Mouse (Mus musculus) heart, adult 10 weeks (tissue): ENCODE data around the gene Vmn1r138. TPM values are rescaled to one million over a fixed set of nuclear protein-coding genes. Genes with fewer than 3 reads are reported as not detected.

Experiments
- polyA plus RNA-seq: library from polyadenylated mRNA; stranded (reverse); fragments of 350-450 nt; fragmentation: Illumina TruSeq; extraction: RNeasy Lipid Tissue Mini Kit (QIAGEN cat#74804); gene quantifications from one replicate; pipeline ENCODE4 v1.2.3, GENCODE M21; 2014; ENCODE audit warnings: low read depth, low replicate concordance

Gene Vmn1r138
- not detected for polyA plus RNA-seq

GRCm38 (mm10) chr7:22028797-22029196, at the start of gene Vmn1r138:
Gene Vmn1r138 (minus strand): TSS chr7:22028897.

GRCm38 (mm10) chr7:22068757-22069156, 40.1 kb upstream of the Vmn1r138 start, which contains the start of gene Vmn1r139:
Gene Vmn1r139 (plus strand): TSS chr7:22069057.

GRCm38 (mm10) chr7:22056205-22056604, 27.5 kb upstream of the Vmn1r138 start, which contains the start of gene Gm6176:
Gene Gm6176 (minus strand): TSS chr7:22056305.

GRCm38 (mm10) chr7:21994287-21994686, 34.4 kb downstream of the Vmn1r138 start, which contains the start of gene Vmn1r137:
Gene Vmn1r137 (plus strand): TSS chr7:21994587.

Other genes starting within 250 kb of the Vmn1r138 start
- gene Gm4177, start 232.2 kb downstream of the Vmn1r138 start, polyA plus RNA-seq, result not detected
- not detected for gene Vmn1r135, start 196.5 kb downstream of the Vmn1r138 start, polyA plus RNA-seq
- not detected for gene Gm5725, start 184.6 kb downstream of the Vmn1r138 start, polyA plus RNA-seq
- gene Gm5891, start 107.6 kb downstream of the Vmn1r138 start, polyA plus RNA-seq, result not detected
- not detected for gene Vmn1r137, start 34.3 kb downstream of the Vmn1r138 start, polyA plus RNA-seq
- gene Gm6176, start 27.4 kb upstream of the Vmn1r138 start, polyA plus RNA-seq, result not detected
- gene Vmn1r139, start 40.2 kb upstream of the Vmn1r138 start, polyA plus RNA-seq, result not detected
- gene Gm16451, start 89.3 kb upstream of the Vmn1r138 start, polyA plus RNA-seq, result not detected
- not detected for gene Gm10666, start 105.8 kb upstream of the Vmn1r138 start, polyA plus RNA-seq
- gene Vmn1r142, start 135.1 kb upstream of the Vmn1r138 start, polyA plus RNA-seq, result not detected
- not detected for gene Vmn1r143, start 160.5 kb upstream of the Vmn1r138 start, polyA plus RNA-seq
- not detected for gene Gm8653, start 172.4 kb upstream of the Vmn1r138 start, polyA plus RNA-seq
- gene Gm8453, start 200.6 kb upstream of the Vmn1r138 start, polyA plus RNA-seq, result not detected